8 mouse cellular contexts compared by ENCODE assay signal in the genomic region with DNA sequence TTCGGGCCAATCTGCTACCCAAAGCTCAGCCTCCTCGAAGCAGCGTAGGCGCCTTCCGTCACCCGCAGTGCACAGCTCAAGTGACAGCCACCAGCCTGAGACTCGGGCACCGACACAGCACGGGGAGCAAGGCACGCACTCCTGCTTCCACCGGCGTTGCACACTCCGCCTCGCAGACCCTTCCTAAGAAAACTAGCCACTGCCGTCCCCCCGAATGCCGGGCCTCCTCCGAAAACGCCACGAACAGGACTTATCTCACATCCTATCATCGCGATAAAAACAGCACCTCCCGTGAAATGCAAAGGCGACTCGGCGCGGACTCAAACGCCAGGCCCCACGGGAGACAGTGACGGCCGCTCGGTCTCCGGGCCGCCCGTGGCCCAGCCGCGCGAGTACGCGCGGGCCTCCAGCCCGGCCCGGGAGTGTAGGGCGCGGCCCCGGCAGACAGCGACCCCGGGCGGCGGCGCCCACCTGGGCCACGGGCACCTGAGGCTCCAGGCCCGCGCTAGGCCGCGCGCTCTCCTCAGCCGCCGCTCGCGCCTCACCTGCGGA. TPM values are rescaled to one million over a fixed set of nuclear protein-coding genes. Genes with fewer than 3 reads are reported as not detected.
DNase-seq lines count a peak whose midpoint lies in the region; ATAC-seq and TF ChIP-seq lines count a peak whose summit lies in the region.

No protein-coding gene starts in this region.

- DNase-seq in ZHBTc4 (ENCODE audit: low read depth, low spot score) = peak; percentile 78
- DNase-seq in embryo, embryonic 10 days (ENCODE audit: low spot score) = peak; percentile 74
- peak; percentile 25 for DNase-seq in layer of hippocampus, adult 9-10 months (ENCODE audit: low spot score)
- DNase-seq in lung, embryonic 14.5 days = peak; percentile 71
- DNase-seq in B cell, adult 2 months = no peak

- H3K4me2 ChIP-seq in heart, embryonic 11.5 days = peak overlapping the region; percentile 74
- peak overlapping the region; percentile 75 for H3K4me2 ChIP-seq in lung, embryonic 14.5 days

- TF ChIP-seq POLR2A in olfactory bulb, adult 2 months (IDR thresholded peaks at IDR 0.05; ENCODE audit: insufficient read depth, low read depth, low read length) = no peak

- peak overlapping the region; percentile 93 for H3K9ac ChIP-seq in heart, embryonic 11.5 days (ENCODE audit: low read depth, low read length)
- peak overlapping the region; percentile 88 for H3K9ac ChIP-seq in lung, embryonic 14.5 days

- no peaks in the 10 kb centered on the region for H3K36me3 ChIP-seq in heart, embryonic 11.5 days (ENCODE audit: control insufficient read depth, insufficient read depth, low read length)
- H3K36me3 ChIP-seq in lung, embryonic 14.5 days (ENCODE audit: insufficient read depth) = no peaks in the 10 kb centered on the region

- H3K4me3 ChIP-seq in heart, embryonic 11.5 days (ENCODE audit: low read depth, low read length) = peak overlapping the region; percentile 94
- H3K4me3 ChIP-seq in lung, embryonic 14.5 days (ENCODE audit: low read depth, low read length) = peak overlapping the region; percentile 91
- H3K4me3 ChIP-seq in olfactory bulb, adult 2 months (ENCODE audit: insufficient read depth, low read depth, low read length) = peak overlapping the region; percentile 76

- under 1% methylated on average over 62 of the region's 62 CpGs for WGBS in heart, embryonic 11.5 days (ENCODE audit: insufficient replicate concordance)
- under 1% methylated on average over 59 of the region's 62 CpGs for WGBS in lung, embryonic 14.5 days
- under 1% methylated on average over 62 of the region's 62 CpGs for WGBS in olfactory bulb, adult 2 months

- H3K27ac ChIP-seq in heart, embryonic 11.5 days (ENCODE audit: low read depth, low read length) = peak overlapping the region; percentile 83
- H3K27ac ChIP-seq in lung, embryonic 14.5 days (ENCODE audit: low read depth) = peak overlapping the region; percentile 89
- peak overlapping the region; percentile 86 for H3K27ac ChIP-seq in olfactory bulb, adult 2 months (ENCODE audit: insufficient read depth, low read depth, low read length)

- no peaks in the 10 kb centered on the region for H3K4me1 ChIP-seq in heart, embryonic 11.5 days (ENCODE audit: control insufficient read depth, insufficient read depth, low read length)
- H3K4me1 ChIP-seq in lung, embryonic 14.5 days (ENCODE audit: insufficient read depth) = no peaks in the 10 kb centered on the region
- 0 out of 2 replicates have a peak, but pooled peaks cover 2% of the 10 kb centered on the region for H3K4me1 ChIP-seq in olfactory bulb, adult 2 months (ENCODE audit: control insufficient read depth, insufficient read depth, low read length)

- ATAC-seq in CD4-positive, CD25-positive, alpha-beta regulatory T cell, adult 4 months = peak; percentile 63
- peak; percentile 80; the same call in 1 of the 2 replicates for ATAC-seq in heart, embryonic 11.5 days (replicated peaks; ENCODE audit: insufficient number of reproducible peaks, low FRiP score, low TSS enrichment)
- ATAC-seq in lung, embryonic 14.5 days (ENCODE audit: insufficient read depth) = peak; percentile 85

- H3K9me3 ChIP-seq in heart, embryonic 11.5 days (replicated peaks; ENCODE audit: control insufficient read depth, low read length) = no peaks in the 10 kb centered on the region
- no peaks in the 10 kb centered on the region for H3K9me3 ChIP-seq in lung, embryonic 14.5 days (ENCODE audit: low read depth, low read length)

- TF ChIP-seq CTCF in lung, embryonic 14.5 days (IDR thresholded peaks at IDR 0.05; ENCODE audit: low read depth) = no peak
- TF ChIP-seq CTCF in olfactory bulb, adult 2 months (IDR thresholded peaks at IDR 0.05; ENCODE audit: insufficient read depth, low read depth, low read length) = no peak

- no peaks in the 10 kb centered on the region for H3K27me3 ChIP-seq in heart, embryonic 11.5 days (ENCODE audit: control insufficient read depth, insufficient read depth, low read length)
- no peaks in the 10 kb centered on the region for H3K27me3 ChIP-seq in lung, embryonic 14.5 days (ENCODE audit: insufficient read depth, low read length)

RNA-seq across cellular contexts. Expression of a gene that starts 1.1 kb away (rescaled TPM):
- polyA plus RNA-seq in CD4-positive, CD25-positive, alpha-beta regulatory T cell, adult 4 months (2017; shearing (Covaris generic)) = 10 to 100 TPM; 24.3 to 49.1 TPM
- polyA plus RNA-seq in heart, embryonic 11.5 days (2014; fragmentation: Nextera tagmentation; extraction: Ambion mirVana) = 25.4 and 36.0 TPM in 2 replicates
- 41.0 and 43.8 TPM in 2 replicates for polyA plus RNA-seq in lung, embryonic 14.5 days (2014; fragmentation: Nextera tagmentation; extraction: Ambion mirVana)
- not detected in 2 replicates for polyA plus RNA-seq in olfactory bulb, adult 2 months (2012; ENCODE audit: insufficient read depth, insufficient read length, low replicate concordance, missing spikeins)

RNA-seq across cellular contexts. Expression of a gene that starts 24.3 kb away (rescaled TPM):
- 1 to 10 TPM in 1 of 2 experiments, not detected in 1; 1.8 TPM for polyA plus RNA-seq in CD4-positive, CD25-positive, alpha-beta regulatory T cell, adult 4 months (2017; shearing (Covaris generic))
- 0.76 and 1.7 TPM in 2 replicates for polyA plus RNA-seq in heart, embryonic 11.5 days (2014; fragmentation: Nextera tagmentation; extraction: Ambion mirVana)
- not detected in 2 replicates for polyA plus RNA-seq in lung, embryonic 14.5 days (2014; fragmentation: Nextera tagmentation; extraction: Ambion mirVana)
- not detected in 2 replicates for polyA plus RNA-seq in olfactory bulb, adult 2 months (2012; ENCODE audit: insufficient read depth, insufficient read length, low replicate concordance, missing spikeins)

Comparison
In these comparisons a context has a peak if more than half of its experiments do, and no peak if none do; other contexts are left out.
1. DNase-seq: peak in ZHBTc4 (single experiment), embryo, embryonic 10 days (single experiment), layer of hippocampus, adult 9-10 months (single experiment) and lung, embryonic 14.5 days (single experiment); none in B cell, adult 2 months (0 of 2).
2. Peak in every context shown above with its lines, with median percentiles within 50 percentile points of each other: ATAC-seq, H3K27ac ChIP-seq and H3K4me3 ChIP-seq.